Mouse (Mus musculus) myocyte (in vitro differentiated cells): ENCODE measurements around the gene Helz. TPM values are rescaled to one million over a fixed set of nuclear protein-coding genes. Genes with fewer than 3 reads are reported as not detected.

ENCODE experiments used
- H3K27me3 ChIP-seq: one replicate; pipeline ENCODE4 v1.6.1; 2011; ENCODE audit not compliant: control insufficient read depth, insufficient read depth, insufficient read length
- H3K36me3 ChIP-seq: one replicate; pipeline ENCODE4 v1.6.1; 2011; ENCODE audit not compliant: control insufficient read depth, insufficient read depth
- H3K4me2 ChIP-seq: one replicate; pipeline ENCODE4 v1.6.1; 2011; ENCODE audit warnings: low read depth, control low read depth
- H3K4me3 ChIP-seq: one replicate; pipeline ENCODE4 v1.5.1; 2011; ENCODE audit warnings: mild to moderate bottlenecking, control low read depth, moderate library complexity
- H3K79me2 ChIP-seq: one replicate; pipeline ENCODE4 v1.6.1; 2011; ENCODE audit not compliant: control insufficient read depth, insufficient read depth
- H3ac ChIP-seq: one replicate; pipeline ENCODE4 v1.6.1; 2011; ENCODE audit not compliant: control insufficient read depth, insufficient read length
- CEBPB ChIP-seq: IDR thresholded peaks from 2 replicates; pipeline ENCODE4 v1.6.1; 2011; ENCODE audit warnings: mild to moderate bottlenecking, moderate library complexity; ENCODE audit not compliant: poor library complexity, insufficient read depth, severe bottlenecking
- E2F4 ChIP-seq: IDR thresholded peaks from one replicate; pipeline ENCODE4 v1.6.1; 2011; ENCODE audit warnings: mild to moderate bottlenecking, control low read depth, moderate library complexity; ENCODE audit not compliant: insufficient read depth
- MAX ChIP-seq: IDR thresholded peaks from one replicate; pipeline ENCODE4 v1.6.1; 2011; ENCODE audit warnings: low read depth, mild to moderate bottlenecking, control low read depth
- MYOD1 ChIP-seq, 3 experiments: IDR thresholded peaks; one replicate each; pipeline ENCODE4 v1.6.1; 2011; ENCODE audit warnings: control low read depth in 2 of 3, low read depth in 2 of 3, mild to moderate bottlenecking in 2 of 3, moderate library complexity in 1 of 3; ENCODE audit not compliant: insufficient read length in 2 of 3, control insufficient read depth in 1 of 3
- MYOG ChIP-seq, 3 experiments: IDR thresholded peaks; one replicate each; pipeline ENCODE4 v1.6.1; 2011; ENCODE audit warnings: control low read depth in 2 of 3, low read depth in 2 of 3, mild to moderate bottlenecking in 2 of 3; ENCODE audit not compliant: insufficient read length in 2 of 3, control insufficient read depth in 1 of 3, insufficient read depth in 1 of 3
- POLR2A ChIP-seq: IDR thresholded peaks from one replicate; pipeline ENCODE4 v1.6.1; 2011; ENCODE audit warnings: low read depth, mild to moderate bottlenecking, control low read depth, moderate library complexity; ENCODE audit not compliant: insufficient read length
- POLR2AphosphoS2 ChIP-seq: IDR thresholded peaks from one replicate; pipeline ENCODE4 v1.6.1; 2011; ENCODE audit warnings: low read depth, control low read depth; ENCODE audit not compliant: insufficient read length
- REST ChIP-seq: IDR thresholded peaks from one replicate; pipeline ENCODE4 v1.6.1; 2011; ENCODE audit warnings: mild to moderate bottlenecking, control low read depth, moderate library complexity; ENCODE audit not compliant: insufficient read depth, insufficient read length
- SRF ChIP-seq: IDR thresholded peaks from one replicate; pipeline ENCODE4 v1.6.1; 2011; ENCODE audit warnings: low read depth; ENCODE audit not compliant: control insufficient read depth, insufficient read length
- TCF12 ChIP-seq: IDR thresholded peaks from one replicate; pipeline ENCODE4 v1.6.1; 2011; ENCODE audit warnings: mild to moderate bottlenecking, control low read depth; ENCODE audit not compliant: poor library complexity, insufficient read depth, severe bottlenecking
- TCF3 ChIP-seq: IDR thresholded peaks from one replicate; pipeline ENCODE4 v1.6.1; 2011; ENCODE audit warnings: low read depth, control low read depth; ENCODE audit not compliant: insufficient read length
- USF1 ChIP-seq: IDR thresholded peaks from one replicate; pipeline ENCODE4 v1.6.1; 2011; ENCODE audit warnings: low read depth, mild to moderate bottlenecking, control low read depth, moderate library complexity
- polyA plus RNA-seq: library from polyadenylated mRNA; unstranded; fragments of >200 nt; fragmentation: generic; extraction: Trizol; gene quantifications from one replicate; pipeline ENCODE4 v1.2.1, GENCODE M21; 2012; ENCODE audit warnings: missing spikeins

The Helz gene
- polyA plus RNA-seq, 1 experiment, result 5.8 TPM

GRCm38 (mm10) chr11:107587141-107587540 is 39.4 kb downstream of the Helz start:
- no peaks in the 10 kb centered on the region for H3K79me2 ChIP-seq
- no peak overlapping the region for H3ac ChIP-seq
- H3K4me2 ChIP-seq, result no peak overlapping the region
- peaks cover 5% of the 10 kb centered on the region for H3K36me3 ChIP-seq
- no peak overlapping the region for H3K4me3 ChIP-seq
- H3K27me3 ChIP-seq, result no peaks in the 10 kb centered on the region
- TF ChIP-seq MYOG (IDR thresholded peaks at IDR 0.05; ENCODE audit: control insufficient read depth in 1 of 3, insufficient read depth in 1 of 3, insufficient read length in 2 of 3, low read depth in 2 of 3), result no peak
- TF ChIP-seq TCF12, result no peak
- no peak for TF ChIP-seq TCF3
- no peak for TF ChIP-seq REST
- TF ChIP-seq CEBPB, result no peak
- TF ChIP-seq MYOD1 (IDR thresholded peaks at IDR 0.05; ENCODE audit: control insufficient read depth in 1 of 3, insufficient read length in 2 of 3, low read depth in 2 of 3), result no peak
- TF ChIP-seq E2F4, result no peak
- no peak for TF ChIP-seq SRF
- TF ChIP-seq POLR2A, result no peak
- no peak for TF ChIP-seq POLR2AphosphoS2
- TF ChIP-seq USF1, result no peak

DNA sequence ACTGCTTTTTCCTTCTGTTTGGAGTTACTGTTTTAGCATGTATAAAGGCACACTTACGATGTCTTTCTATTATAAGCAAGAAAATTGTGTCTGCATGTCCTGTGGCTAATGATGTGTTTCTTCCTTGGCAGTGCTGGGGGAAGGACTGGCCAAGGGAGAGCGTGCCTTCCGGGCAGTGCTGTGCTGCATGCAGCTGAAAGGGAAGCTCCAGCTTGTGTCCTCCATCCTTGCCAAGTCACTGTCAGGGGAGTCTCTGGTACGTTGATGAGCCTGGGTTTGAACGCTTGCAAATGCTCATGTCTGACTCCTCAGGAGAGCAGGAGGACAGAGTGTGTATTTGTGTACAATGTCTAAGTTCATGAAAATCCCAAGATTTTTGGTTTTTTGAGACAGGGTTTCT is 44.8 kb downstream of the Helz start:
- Histone ChIP-seq H3K36me3 (no peaks in the 10 kb centered on the region), H3K79me2 (no peaks in the 10 kb centered on the region), H3K4me3 (no peak overlapping the region), H3K27me3 (no peaks in the 10 kb centered on the region), H3K4me2 (no peak overlapping the region), H3ac (no peak overlapping the region)
- no peak for TF ChIP-seq REST

DNA sequence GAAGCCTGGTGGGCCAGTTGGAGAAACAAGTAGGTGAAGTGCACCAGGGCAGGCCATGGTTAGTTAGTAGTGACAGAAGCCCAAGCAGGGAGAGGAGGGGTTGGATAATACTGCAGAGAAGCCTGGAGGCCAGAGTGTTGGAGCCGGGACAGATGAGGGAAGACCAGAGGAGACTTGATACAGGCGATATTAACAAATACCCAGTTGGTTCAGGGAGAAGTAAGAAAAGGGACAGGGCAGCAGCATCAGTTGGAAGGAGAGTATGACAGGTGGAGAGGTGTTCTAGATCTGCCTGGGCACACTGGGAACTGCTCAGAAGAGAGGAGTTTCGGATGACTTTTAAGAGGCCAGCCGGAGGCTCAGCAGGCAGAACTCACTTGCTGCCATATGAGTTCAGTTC is 49.7 kb downstream of the Helz start:
- Histone ChIP-seq H3K4me3 (no peak overlapping the region), H3ac (no peak overlapping the region), H3K79me2 (no peaks in the 10 kb centered on the region), H3K36me3 (peaks cover 11% of the 10 kb centered on the region), H3K27me3 (no peaks in the 10 kb centered on the region), H3K4me2 (no peak overlapping the region)
- no peak for TF ChIP-seq MYOD1 (IDR thresholded peaks at IDR 0.05; ENCODE audit: control insufficient read depth in 1 of 3, insufficient read length in 2 of 3, low read depth in 2 of 3)
- no peak for TF ChIP-seq POLR2AphosphoS2
- TF ChIP-seq POLR2A, result no peak
- no peak for TF ChIP-seq MAX
- TF ChIP-seq USF1, result no peak
- TF ChIP-seq CEBPB, result no peak
- no peak for TF ChIP-seq E2F4
- TF ChIP-seq MYOG (IDR thresholded peaks at IDR 0.05; ENCODE audit: control insufficient read depth in 1 of 3, insufficient read depth in 1 of 3, insufficient read length in 2 of 3, low read depth in 2 of 3), result no peak
- no peak for TF ChIP-seq REST
- no peak for TF ChIP-seq TCF3
- TF ChIP-seq TCF12, result no peak
- no peak for TF ChIP-seq SRF

DNA sequence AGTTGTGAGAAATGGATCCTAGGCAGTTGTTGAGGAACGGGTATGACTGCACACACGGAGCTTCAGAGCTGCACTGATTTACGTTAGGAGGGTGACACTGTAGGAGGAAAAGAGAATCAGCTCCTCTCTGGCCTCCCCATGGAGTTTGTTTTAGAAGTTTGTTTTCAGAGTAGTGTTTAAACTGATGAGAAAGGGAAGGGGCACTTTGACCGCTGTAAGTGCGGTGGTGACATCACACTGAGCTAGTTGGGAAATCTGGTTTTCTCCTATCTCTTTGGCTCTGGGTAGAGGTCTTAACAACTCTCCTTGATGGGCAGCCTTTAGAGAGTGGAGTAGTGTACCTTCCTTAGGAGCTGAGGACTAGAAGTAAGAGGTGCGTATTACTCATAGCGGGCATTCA is 58.0 kb downstream of the Helz start:
- no peaks in the 10 kb centered on the region for H3K27me3 ChIP-seq
- H3K4me3 ChIP-seq, result no peak overlapping the region
- H3ac ChIP-seq, result no peak overlapping the region
- TF ChIP-seq E2F4 (no peak), SRF (no peak), POLR2AphosphoS2 (no peak), POLR2A (no peak), USF1 (no peak), TCF3 (no peak)
- no peaks in the 10 kb centered on the region for H3K79me2 ChIP-seq
- no peak overlapping the region for H3K4me2 ChIP-seq
- H3K36me3 ChIP-seq, result peaks cover 27% of the 10 kb centered on the region

DNA sequence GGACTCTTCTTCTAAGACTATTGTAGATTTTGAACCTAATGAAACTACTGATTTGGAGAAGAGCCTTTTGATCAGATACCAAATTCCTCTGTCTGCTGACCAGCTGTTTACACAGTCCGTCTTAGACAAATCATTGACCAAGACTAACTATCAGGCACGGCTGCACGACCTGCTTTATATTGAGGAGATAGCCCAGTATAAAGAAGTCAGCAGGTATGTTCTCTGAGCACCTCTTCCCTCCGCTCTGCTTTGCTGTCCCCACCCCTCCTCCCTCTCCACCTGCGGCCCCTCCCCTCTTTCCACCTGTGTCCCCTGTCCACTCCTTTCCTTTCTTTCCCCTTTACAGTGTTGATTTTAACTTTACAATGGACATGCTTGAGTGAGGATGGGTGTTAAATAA is 66.2 kb downstream of the Helz start:
- peaks cover 3% of the 10 kb centered on the region for H3K36me3 ChIP-seq

More for the DNA sequence above, 66.2 kb downstream of the Helz start:
- Histone ChIP-seq H3K27me3 (no peaks in the 10 kb centered on the region), H3ac (no peak overlapping the region), H3K4me2 (no peak overlapping the region), H3K79me2 (no peaks in the 10 kb centered on the region), H3K4me3 (no peak overlapping the region)
- no peak for TF ChIP-seq SRF
- no peak for TF ChIP-seq TCF3
- no peak for TF ChIP-seq MYOD1 (IDR thresholded peaks at IDR 0.05; ENCODE audit: control insufficient read depth in 1 of 3, insufficient read length in 2 of 3, low read depth in 2 of 3)
- TF ChIP-seq REST, result no peak
- no peak for TF ChIP-seq MAX
- TF ChIP-seq CEBPB, result no peak
- no peak for TF ChIP-seq TCF12
- no peak for TF ChIP-seq E2F4
- TF ChIP-seq POLR2A, result no peak
- TF ChIP-seq MYOG (IDR thresholded peaks at IDR 0.05; ENCODE audit: control insufficient read depth in 1 of 3, insufficient read depth in 1 of 3, insufficient read length in 2 of 3, low read depth in 2 of 3), result no peak
- no peak for TF ChIP-seq POLR2AphosphoS2
- no peak for TF ChIP-seq USF1
